ENCODE assay signal across 7 mouse cellular contexts in genomic region chr7:127278311-127278710, GRCm38 (mm10). TPM values are rescaled to one million over a fixed set of nuclear protein-coding genes. Genes with fewer than 3 reads are reported as not detected.
DNase-seq lines count a peak whose midpoint lies in the region; TF ChIP-seq lines count a peak whose summit lies in the region.

No protein-coding gene starts in this region.

- no peak overlapping the region for H3K27ac ChIP-seq in embryonic fibroblast, embryonic 13.5 days (ENCODE audit: insufficient read depth, low read length)

- peak; percentile 46 for DNase-seq in left cerebral cortex, postnatal 4 days
- no peak for DNase-seq in left cerebral cortex, adult 8-10 months (ENCODE audit: low spot score in 2 of 2)
- DNase-seq in R1 (ENCODE audit: low read depth, low spot score) = peak; percentile 77
- DNase-seq in liver = peak; percentile 61
- peak; percentile 73 for DNase-seq in retina, postnatal 1 day
- DNase-seq in layer of hippocampus, adult 9-10 months (ENCODE audit: low spot score) = no peak

- no peak for TF ChIP-seq POLR2A in embryonic fibroblast, embryonic 13.5 days (IDR thresholded peaks at IDR 0.05; ENCODE audit: low read depth, low read length)

- TF ChIP-seq CTCF in embryonic fibroblast, embryonic 13.5 days (IDR thresholded peaks at IDR 0.05; ENCODE audit: borderline replicate concordance, insufficient read depth, low read length) = peak; percentile 66; the same call in 1 of the 2 replicates

- no peak overlapping the region for H3K4me3 ChIP-seq in embryonic fibroblast, embryonic 13.5 days (ENCODE audit: insufficient read depth, low read length)

- no peaks in the 10 kb centered on the region for H3K4me1 ChIP-seq in embryonic fibroblast, embryonic 13.5 days (ENCODE audit: control insufficient read depth, insufficient read depth, low read length)

- intact Hi-C loops in left cerebral cortex, postnatal 4 days (cut with DNase I) = no loop called here

RNA-seq across cellular contexts. Expression of gene Sephs2, which starts 4.5 kb away (rescaled TPM):
- total RNA-seq in left cerebral cortex, postnatal 4 days (2021) = 10 to 100 TPM; 42.6 to 42.9 TPM
- total RNA-seq in left cerebral cortex, adult 8-10 months (2022) = 10 to 100 TPM; 36.1 to 40.8 (median 38.1) TPM
- 25.9 and 29.4 TPM in 2 replicates for polyA plus RNA-seq in embryonic fibroblast, embryonic 13.5 days (2011; ENCODE audit: insufficient read length, low read depth, missing spikeins)

RNA-seq across cellular contexts. Expression of gene Itgal, which starts 17.7 kb away (rescaled TPM):
- 1 to 10 TPM; 1.2 to 1.6 TPM for total RNA-seq in left cerebral cortex, postnatal 4 days (2021)
- total RNA-seq in left cerebral cortex, adult 8-10 months (2022) = under 1 TPM; 0.44 to 0.91 (median 0.83) TPM
- polyA plus RNA-seq in embryonic fibroblast, embryonic 13.5 days (2011; ENCODE audit: insufficient read length, low read depth, missing spikeins) = 0.20 and 0.56 TPM in 2 replicates

RNA-seq across cellular contexts. Expression of gene Dctpp1, which starts 17.8 kb away (rescaled TPM):
- 10 to 100 TPM; 49.8 to 63.1 TPM for total RNA-seq in left cerebral cortex, postnatal 4 days (2021)
- 10 to 100 TPM; 24.3 to 28.3 (median 26.0) TPM for total RNA-seq in left cerebral cortex, adult 8-10 months (2022)
- 29.0 and 30.6 TPM in 2 replicates for polyA plus RNA-seq in embryonic fibroblast, embryonic 13.5 days (2011; ENCODE audit: insufficient read length, low read depth, missing spikeins)

RNA-seq across cellular contexts. Expression of gene Zfp771, which starts 34.2 kb away (rescaled TPM):
- total RNA-seq in left cerebral cortex, postnatal 4 days (2021) = 10 to 100 TPM; 54.9 to 64.5 TPM
- 10 to 100 TPM; 49.5 to 55.5 (median 53.6) TPM for total RNA-seq in left cerebral cortex, adult 8-10 months (2022)
- polyA plus RNA-seq in embryonic fibroblast, embryonic 13.5 days (2011; ENCODE audit: insufficient read length, low read depth, missing spikeins) = 21.3 and 24.3 TPM in 2 replicates

RNA-seq across cellular contexts. Expression of gene Sept1, which starts 45.4 kb away (rescaled TPM):
- total RNA-seq in left cerebral cortex, postnatal 4 days (2021) = 1 to 10 TPM; 7.9 to 8.8 TPM
- 1 to 10 TPM; 3.1 to 7.1 (median 5.4) TPM for total RNA-seq in left cerebral cortex, adult 8-10 months (2022)
- 3.9 and 4.2 TPM in 2 replicates for polyA plus RNA-seq in embryonic fibroblast, embryonic 13.5 days (2011; ENCODE audit: insufficient read length, low read depth, missing spikeins)

Comparison
In these comparisons a context has a peak if more than half of its experiments do, and no peak if none do; other contexts are left out.
1. DNase-seq: peak in left cerebral cortex, postnatal 4 days (single experiment), R1 (single experiment), liver (single experiment) and retina, postnatal 1 day (single experiment); none in left cerebral cortex, adult 8-10 months (0 of 2) and layer of hippocampus, adult 9-10 months (single experiment).